Mouse (Mus musculus): Measurements from ENCODE around the gene Vwa8.
"Not testable (repeated sequence)": the region's sequence is repeated elsewhere in the genome, so short reads cannot be mapped to it uniquely, and the experiment has no call there.

Vwa8 gene

DNA sequence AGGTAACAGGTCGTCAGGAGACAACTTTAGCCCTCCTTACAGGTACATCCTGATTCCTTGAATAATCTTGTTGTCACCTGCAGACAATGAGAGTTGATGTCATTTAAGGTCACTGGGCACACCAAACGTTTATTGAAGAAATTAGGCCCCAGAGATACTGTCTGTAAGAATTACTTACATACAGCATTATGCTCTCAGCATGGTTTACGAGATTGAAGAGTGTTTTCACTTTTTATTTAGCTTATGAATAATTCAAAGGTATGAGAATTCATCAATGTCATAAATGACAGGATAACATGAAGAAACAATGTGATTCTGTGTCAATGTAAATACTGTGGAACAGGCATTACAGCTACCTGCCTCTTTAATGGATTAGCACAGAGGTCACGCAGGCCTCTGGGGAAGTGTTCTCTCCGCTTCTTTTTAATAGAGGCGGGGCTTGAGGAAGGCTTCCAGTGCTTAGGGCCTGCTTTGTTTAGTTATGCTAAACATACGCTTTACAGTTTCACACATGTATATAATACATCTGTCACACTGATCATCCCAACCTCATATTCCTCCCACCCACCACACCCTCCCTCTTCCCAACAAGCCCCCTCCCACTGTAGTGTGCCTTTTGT is 37.2 kb downstream of the Vwa8 start:
- DNase-seq (ENCODE audit: low spot score): no peak

DNA sequence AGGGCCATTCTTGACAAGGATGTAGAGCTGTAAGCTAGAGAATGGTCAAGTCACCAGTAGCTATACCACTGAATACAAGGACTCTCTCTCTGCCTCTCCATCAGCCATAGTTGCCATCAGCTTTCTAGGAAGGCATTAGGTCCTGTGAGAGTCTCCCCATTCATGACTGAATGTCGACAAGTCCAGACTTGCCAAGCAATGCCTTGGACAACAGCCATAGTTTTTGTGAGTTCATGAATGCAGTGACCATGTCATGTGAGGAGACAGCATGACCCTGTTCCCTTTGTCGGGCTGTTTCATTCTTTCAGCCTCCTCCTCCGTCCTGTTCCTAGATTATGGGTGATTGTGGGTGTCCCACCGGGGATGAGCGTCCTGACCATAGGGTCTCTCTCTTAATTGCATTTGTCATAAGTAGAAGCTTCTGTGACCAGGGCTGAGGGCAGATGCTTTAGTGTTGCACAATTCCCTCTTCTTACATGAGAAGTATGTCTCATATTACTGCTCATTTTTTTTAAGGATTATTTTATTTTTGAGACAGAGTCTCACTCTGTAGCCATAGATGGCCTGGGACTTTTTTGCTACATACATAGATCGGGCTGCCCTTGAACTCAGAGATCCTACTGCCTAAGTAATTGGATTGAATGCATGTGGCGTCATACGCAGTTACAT is 37.8 kb downstream of the Vwa8 start:
- no peak for DNase-seq (ENCODE audit: low spot score)

DNA sequence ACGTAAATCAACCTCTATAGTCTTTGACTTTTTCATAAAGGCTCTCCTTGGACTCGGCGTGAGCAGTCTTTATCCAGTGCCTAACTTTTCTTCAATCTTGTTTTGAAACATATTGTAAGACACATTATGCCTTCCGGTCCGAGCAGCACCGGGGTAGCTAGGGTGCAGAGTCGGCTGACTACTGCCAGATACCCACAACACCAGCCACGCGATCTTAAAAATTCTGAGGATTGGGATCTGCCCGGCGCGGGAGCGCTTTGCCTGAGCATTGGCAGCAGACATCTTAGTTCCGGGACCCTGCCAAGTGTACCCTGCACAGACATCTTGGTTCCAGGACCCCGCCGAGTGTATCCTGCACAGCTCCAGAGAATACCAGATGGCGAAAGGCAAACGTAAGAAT is 38.6 kb downstream of the Vwa8 start:
- DNase-seq (ENCODE audit: low spot score): not testable (repeated sequence)

DNA sequence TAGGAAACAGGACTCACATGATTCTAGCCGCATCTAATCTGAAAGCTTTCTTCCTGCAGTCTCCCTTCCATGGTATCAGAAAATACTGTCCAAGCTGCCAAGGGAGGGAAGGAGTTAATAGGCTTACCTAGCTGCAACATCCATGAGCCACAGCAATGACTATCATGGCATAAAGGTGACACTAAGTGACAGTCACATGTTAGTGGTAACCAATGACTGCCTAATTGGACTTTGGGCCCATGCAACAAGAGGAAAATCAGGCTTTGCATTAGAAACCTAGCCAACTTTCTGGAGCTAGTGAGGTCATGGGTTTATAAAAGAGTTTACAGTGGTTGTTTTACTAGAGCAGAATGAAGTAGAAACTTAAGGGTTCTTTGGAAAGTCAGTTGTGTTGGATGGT is 46.6 kb downstream of the Vwa8 start:
- no peak for DNase-seq (ENCODE audit: low spot score)

DNA sequence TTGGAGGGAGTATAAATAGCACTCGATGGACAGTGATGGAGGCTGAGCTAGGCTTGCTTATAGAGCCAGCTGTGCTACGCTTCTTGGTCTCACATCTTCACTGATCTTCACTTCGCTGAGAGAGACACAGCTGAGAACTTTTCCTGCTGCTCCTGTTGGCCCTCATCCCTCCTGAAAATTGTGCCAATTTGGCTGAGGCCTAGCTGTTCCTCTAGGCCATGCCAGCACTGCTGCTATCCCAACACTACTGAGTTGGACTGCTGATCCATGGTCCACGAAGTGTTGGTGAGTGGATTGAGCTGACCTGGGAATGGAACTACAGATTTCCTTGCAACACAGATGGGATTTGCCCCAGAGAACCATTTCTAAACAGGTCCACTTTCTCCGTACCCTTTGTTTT is 47.4 kb downstream of the Vwa8 start:
- no peak for DNase-seq (ENCODE audit: low spot score)

DNA sequence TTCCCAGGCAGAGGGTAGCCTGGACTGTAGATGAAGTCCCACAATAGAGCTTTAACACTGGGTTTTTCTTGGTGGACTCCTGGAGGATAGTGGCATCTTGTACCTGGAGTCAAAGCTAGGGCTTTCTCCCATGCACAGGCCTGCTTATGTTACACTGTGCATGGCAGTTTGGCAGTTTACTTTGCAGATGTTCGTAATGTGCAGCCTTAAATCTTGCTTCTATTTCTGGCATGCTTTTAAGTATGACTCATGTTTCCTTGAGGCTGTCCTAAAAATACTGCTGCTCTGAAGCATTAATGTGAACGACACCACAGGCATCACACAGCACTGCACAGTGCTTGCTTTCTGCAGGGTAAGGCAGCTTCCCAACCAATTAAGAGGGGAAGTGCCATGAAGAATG is 51.9 kb downstream of the Vwa8 start:
- no peak for DNase-seq (ENCODE audit: low spot score)

DNA sequence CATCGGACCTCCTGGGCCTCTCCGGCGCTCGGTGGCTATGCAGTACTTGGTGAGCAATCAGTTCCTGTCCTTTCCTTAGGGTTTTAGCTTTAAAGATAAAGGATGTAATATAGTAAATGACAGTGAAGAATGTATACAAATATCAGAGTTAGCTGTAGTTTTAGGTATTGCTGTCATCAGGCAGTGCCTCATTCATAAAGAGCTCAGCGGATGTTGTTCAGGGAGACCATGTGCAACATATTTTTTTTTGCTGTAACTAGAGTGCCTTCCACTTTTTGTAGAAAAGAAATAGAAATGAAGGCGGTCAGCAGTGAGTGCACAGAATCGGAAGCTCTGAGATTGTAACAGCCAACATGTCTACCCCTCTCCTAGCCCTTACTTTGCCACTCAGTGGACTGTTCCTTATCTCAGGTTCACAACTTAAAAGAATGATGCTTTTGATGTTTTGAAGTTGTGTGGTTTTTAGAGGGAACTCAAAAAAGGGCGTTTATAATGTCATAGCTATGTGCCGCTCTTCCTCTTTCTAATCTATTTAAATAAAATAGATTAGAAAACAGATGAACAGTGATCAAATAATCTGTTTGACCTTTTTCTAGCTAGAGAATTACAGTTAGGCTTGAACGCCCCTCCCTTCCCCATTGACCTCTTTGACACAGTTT is 59.5 kb downstream of the Vwa8 start:
- DNase-seq (ENCODE audit: low spot score): no peak

DNA sequence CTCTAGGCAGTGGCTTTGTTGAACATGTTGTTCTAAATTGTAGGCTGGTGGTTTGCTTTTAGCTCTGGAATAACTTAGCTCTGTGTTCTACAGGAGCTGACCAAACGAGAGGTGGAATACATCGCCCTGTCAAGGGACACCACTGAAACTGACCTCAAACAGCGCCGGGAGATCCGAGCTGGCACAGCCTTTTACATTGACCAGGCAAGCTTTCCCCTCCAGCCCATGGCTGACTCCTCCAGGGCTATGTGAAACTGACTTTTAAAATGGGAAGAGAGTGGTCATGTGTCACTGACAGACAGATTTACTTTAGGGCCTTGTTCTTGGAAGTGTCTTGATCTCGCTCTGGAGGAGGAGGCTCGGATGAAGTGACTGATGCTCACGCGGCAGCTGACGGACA is 63.2 kb downstream of the Vwa8 start:
- DNase-seq (ENCODE audit: low spot score): no peak

DNA sequence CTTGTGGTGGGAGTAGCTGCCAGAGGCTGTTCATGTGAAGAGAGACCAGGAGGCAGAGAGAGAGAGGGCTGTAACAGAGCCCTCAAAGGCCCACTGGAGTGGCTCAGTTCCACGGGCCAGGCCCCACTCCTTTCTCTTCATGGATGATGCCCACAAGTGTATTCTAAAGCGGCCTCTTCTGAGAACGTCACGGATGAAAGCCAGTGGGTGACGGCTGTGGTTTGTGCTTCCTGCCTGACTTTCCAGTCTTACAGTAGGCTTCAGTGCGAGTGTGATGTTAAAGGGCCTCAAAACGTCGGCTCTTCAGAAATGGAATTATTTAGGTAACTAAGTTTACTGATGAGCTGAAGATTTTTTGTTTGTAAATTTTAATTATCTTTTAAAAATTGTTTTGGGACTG is 65.3 kb downstream of the Vwa8 start:
- DNase-seq (ENCODE audit: low spot score): no peak

DNA sequence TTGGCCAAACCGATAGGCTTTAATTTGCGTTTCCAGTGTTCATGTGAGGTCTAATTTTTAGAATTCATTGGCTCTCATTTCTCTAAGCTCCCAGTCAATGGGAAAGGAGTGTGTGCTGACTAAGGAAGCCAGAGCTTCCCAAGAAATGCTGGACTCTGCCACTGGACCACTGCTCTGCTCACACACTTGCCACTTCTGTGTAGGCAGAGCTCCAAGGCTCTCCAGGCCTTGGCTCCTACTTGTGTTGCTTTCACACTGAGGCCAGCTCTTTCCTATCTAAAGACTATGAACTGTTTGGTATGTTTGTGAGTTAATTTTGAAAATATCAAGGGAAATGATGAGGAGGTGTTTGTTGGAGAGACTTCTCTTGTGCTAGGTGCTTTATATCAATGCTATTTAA is 67.8 kb downstream of the Vwa8 start:
- no peak for DNase-seq (ENCODE audit: low spot score)

DNA sequence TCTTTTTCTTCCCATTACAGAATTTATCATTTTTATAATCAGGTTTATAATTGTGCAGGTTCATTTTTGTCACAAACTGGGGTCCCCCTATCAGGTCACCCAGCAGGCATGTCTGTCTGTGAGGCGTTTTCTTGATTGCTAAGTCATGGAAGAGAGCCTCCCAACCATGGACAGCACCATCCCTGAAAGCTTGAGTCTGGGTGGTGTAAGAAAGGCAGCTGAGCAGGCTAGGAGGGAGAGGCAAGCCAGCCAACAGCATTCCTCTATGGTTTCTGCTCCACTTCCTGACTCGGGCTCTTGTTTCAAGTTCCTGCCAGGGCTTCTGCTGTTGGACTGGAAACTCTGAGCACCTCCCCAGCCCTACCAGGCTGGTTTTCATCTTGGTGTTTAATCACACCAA is 72.4 kb downstream of the Vwa8 start:
- DNase-seq (ENCODE audit: low spot score): no peak

DNA sequence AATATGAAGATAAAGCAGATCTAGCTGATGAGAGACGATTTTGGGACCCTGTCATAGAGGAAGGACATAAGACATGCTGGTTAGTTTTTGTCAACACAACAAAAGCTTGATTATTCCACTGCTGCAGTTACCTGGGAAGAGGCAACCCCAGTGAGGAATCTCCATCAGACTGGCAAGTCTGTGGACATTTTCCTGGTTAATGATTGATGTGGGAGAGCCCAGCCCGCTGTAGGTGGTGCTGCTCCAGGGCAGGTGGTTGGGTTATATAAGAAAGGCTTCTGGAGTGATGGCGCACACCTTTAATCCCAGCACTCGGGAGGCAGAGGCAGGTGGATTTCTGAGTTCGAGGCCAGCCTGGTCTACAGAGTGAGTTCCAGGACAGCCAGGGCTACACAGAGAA is 74.8 kb downstream of the Vwa8 start:
- DNase-seq (ENCODE audit: low spot score): no peak

DNA sequence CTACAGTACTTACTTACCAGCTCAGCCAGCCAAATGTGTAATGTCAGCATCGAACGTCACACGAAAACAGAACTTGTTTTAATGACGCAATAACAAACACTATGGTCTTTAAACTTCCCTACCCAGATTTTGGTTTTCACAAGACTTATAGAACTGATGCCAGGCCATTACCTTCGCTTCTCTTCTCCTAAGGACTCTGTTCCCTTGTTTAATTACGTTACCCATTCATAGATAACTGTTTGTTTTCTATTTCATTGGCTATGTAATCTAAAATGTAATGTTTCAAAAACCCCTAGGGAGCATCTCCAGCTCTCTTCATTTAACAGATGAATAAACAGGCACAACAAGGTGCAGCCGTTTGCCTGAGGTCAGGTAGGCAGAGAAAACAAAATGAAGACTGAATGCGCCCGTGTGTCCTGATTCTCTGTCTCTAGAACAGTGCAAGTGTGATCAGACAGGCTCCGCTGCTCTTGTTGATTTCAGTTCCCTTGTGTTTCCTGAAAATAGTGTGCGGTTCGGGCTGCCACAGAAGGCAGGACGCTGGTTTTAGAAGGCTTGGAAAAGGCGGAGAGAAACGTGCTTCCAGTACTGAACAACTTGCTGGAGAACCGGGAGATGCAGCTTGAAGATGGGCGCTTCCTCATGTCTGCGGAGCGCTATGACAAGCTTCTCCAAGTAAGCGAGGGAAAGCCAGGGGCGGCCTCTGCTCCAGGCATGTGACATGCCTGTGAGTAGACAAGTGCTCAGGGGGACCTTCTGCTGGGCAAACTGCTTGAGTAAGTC is 76.1 kb downstream of the Vwa8 start:
- no peak for DNase-seq (ENCODE audit: low spot score)

DNA sequence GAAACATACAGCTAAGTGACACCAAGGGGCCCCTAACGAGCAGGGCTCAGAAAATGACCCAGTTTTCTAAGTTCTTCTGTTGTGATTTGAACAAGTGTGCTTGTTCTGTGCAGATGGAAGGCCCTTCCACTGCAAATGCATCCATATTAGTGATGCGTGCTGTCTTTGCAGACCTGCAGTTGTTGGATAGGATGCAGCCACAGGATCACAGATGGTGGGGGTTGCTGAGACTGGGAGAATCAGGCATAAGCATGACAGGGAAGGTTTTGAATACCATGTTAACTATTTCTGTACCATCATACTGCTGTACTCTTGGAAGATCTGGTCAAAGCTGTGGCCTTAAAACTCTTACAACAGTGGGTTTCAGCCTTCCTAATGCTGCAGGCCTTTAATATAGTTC is 83.2 kb downstream of the Vwa8 start:
- DNase-seq (ENCODE audit: low spot score): no peak

DNA sequence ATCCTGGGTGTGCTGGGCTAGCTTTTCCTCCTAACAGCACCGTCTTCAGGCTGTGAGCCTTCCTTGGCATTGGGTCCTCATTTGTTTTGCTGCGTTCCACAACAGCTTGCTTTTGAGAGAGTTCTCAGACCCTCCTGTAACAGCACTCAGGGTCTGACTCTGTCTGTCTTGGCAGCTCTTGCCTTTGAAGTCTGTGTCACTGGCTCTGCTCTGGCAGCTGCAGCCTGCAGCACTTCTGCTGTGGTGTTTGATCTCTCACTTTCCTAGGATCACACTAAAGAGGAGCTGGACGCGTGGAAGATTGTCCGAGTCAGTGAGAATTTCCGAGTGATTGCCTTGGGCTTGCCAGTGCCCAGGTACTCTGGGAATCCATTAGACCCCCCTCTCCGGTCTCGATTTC is 84.5 kb downstream of the Vwa8 start:
- DNase-seq (ENCODE audit: low spot score): no peak

DNA sequence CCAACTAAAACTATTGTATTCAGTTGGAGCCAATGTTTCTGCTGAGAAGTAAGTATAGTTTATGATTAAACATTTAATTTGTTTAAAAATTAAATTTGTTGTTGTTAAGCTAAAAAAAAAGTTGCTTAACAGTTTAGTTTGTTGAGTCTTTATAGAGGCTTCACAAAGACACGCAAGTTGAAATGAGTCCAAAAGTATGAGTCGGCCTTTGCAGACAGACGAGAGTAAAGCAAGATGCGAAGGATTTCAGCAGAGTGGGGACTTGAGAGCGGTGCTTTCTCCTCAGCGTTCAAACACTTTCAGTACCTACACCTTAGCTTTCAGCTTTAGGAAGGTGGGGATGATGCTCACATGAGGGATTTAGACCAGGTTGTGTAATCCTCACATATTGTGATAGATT is 85.7 kb downstream of the Vwa8 start:
- DNase-seq (ENCODE audit: low spot score): no peak

DNA sequence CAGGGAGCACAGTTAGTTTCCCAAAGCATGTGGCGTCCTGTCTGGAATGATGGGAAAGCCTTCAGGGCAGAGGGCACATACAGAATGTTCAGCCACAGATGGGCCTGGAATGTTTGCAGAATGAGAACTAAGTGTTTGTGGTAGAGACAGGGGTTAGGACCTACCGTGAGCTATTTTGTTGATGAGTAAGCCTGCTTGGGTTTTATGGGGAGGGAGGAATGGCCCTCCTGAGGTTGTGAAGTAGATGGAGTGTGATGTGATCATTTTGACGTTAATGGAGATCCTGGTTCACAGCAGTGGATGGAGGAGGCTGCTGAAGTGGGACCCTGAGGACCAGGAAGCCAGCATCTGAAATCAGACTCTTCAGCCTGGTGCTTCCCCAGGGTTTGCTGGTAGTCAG is 86.9 kb downstream of the Vwa8 start:
- no peak for DNase-seq (ENCODE audit: low spot score)

DNA sequence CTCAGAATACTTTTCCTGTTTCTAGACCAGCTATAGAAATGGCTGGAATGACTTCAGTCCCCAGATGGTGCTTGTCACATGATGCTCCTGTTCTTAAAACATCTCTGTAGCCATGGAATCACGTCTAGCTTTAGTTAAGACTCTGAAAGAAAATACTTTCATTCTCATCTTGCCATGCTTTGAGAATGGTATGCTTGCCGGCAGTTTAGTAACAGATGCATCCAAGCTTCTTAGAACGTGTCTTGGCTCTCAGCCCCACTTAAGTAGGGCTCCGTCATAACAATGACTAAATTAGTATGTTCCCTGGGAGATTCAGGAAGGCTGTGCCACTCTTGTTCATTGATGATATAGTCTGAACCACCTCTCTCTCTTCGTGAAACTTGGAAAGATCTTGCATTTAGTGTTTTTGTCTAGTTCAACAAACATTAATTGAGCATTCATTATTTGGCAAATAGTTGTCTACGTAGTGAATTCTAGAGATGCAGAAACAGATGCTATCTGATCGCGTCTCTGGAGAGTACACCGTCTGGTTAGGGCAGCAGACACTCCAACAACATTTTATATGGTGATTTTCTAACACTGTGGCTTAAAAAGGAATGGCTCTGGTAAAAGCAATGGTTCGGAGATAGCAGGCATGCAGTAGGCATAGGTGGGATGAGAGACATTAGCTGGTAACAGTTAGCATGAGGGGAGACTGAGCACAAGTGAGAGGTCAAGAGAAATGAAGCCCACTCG is 93.1 kb downstream of the Vwa8 start:
- DNase-seq (ENCODE audit: low spot score): no peak

DNA sequence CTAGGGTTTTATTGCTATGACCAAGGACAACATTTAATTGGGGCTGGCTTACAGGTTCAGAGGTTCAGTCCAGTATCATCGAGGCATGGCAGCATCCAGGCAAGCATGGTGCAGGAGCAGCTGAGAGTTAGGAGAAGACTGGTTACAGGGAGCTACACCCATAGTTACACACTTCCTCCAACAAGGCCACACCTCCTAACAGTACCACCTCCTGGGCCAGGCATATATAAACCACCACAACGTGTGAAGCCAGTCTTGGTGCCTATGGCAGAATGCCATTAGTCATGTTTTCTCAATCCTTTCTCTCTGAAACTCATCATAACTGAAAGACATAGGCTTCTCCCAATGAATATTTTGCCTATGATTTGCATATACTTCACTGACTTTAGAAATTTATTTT is 106.9 kb downstream of the Vwa8 start:
- no peak for DNase-seq (ENCODE audit: low spot score)

DNA sequence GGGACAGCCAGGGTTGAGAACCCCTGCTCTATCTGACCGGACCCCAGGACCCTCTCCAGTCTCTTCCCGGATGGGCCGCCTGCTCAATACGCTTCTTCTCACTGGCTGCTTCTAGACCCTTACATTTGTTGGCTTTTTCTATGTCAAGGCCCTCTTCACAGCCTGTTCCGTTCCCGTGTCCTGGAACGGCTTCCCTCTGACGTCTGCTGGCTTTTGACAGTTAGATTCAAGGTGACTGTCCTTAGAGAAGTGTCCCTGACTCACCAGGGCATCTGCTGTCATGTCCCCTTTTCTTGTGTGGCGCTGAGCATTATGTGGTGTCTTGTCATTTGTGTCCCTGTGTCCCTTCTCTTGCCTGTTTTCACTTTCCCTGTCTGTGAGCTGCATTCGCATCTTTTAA is 121.8 kb downstream of the Vwa8 start:
- no peak for DNase-seq (ENCODE audit: low spot score)

DNA sequence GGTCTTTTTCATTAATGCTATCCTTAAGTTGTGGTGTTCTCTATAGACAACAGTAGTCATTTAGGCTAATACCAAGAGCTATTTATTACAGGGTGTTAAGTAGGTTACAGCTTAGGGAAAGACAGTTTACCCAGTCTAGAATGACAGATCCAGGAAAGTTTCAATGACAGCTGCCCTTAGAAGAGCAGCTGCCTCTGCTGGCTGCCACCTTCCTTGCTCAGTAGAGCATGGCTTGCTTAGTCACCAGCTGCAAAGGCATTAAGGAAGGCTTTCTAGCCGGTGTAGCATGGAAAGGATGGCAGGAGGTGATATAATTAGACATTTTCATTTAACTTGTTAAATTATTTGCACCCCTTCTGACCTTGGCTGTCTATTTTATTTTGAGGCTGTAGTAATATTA is 123.6 kb downstream of the Vwa8 start:
- DNase-seq (ENCODE audit: low spot score): no peak

DNA sequence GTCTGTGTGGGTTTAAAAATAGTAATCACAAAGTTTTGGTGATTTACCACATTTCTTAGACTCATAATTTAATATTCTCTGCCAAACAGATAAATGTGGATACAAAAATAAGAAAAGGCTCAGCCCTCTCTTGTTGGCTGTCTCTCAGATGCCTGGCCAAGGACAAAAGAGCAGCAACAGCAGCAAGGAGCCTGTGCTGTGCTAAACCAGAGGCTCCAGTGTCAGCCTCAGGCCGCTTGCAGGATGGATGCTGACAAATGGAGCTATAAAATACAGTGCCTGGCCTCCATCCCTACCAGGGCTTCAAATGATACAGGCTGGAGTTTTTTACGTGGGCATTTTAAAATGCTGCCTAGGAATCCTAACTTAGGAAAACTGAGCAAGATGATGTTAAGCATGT is 134.3 kb downstream of the Vwa8 start:
- no peak for DNase-seq (ENCODE audit: low spot score)

All from testis, postnatal 10 days (tissue).